Mouse (Mus musculus) midbrain, embryonic 14.5 days (tissue): ENCODE measurements around the gene Ahsa1. TPM values are rescaled to one million over a fixed set of nuclear protein-coding genes. Genes with fewer than 3 reads are reported as not detected.

Experiments
- ATAC-seq: fragments of 200-750 bp; cut with Nextera tagmentation; 2 replicates; pipeline ENCODE4 v1.8.0; 2017; ENCODE audit warnings: moderate number of reproducible peaks, moderate library complexity; ENCODE audit not compliant: low FRiP score, low TSS enrichment
- DNase-seq: peaks from one replicate; pipeline ENCODE4 v3.0.0-alpha.2; 2015
- H3K27ac ChIP-seq: fragments of 300-500 bp; sonication (generic); replicated peaks from 2 replicates; pipeline ENCODE4 v1.5.1; 2014; ENCODE audit warnings: mild to moderate bottlenecking, low read depth, low read length, moderate library complexity
- H3K27me3 ChIP-seq: fragments of 300-500 bp; sonication (generic); 2 replicates; pipeline ENCODE4 v1.6.1; 2014; ENCODE audit warnings: low read length, control low read depth, mixed read lengths; ENCODE audit not compliant: control insufficient read depth, insufficient read depth
- H3K36me3 ChIP-seq: fragments of 300-500 bp; sonication (generic); 2 replicates; pipeline ENCODE4 v1.6.1; 2014; ENCODE audit warnings: low read length, control low read depth; ENCODE audit not compliant: control insufficient read depth, insufficient read depth
- H3K4me1 ChIP-seq: fragments of 300-500 bp; sonication (generic); 2 replicates; pipeline ENCODE4 v1.6.1; 2014; ENCODE audit warnings: mild to moderate bottlenecking, antibody characterized with exemption, low read length, control low read depth; ENCODE audit not compliant: control insufficient read depth, insufficient read depth
- H3K4me2 ChIP-seq: fragments of 300-500 bp; sonication (generic); 2 replicates; pipeline ENCODE4 v1.6.1; 2014; ENCODE audit warnings: mild to moderate bottlenecking, low read length, moderate library complexity
- H3K4me3 ChIP-seq: fragments of 300-500 bp; sonication (generic); replicated peaks from 2 replicates; pipeline ENCODE4 v1.5.1; 2014; ENCODE audit warnings: low read depth, low read length
- H3K9ac ChIP-seq: fragments of 300-500 bp; sonication (generic); replicated peaks from 2 replicates; pipeline ENCODE4 v1.6.1; 2014; ENCODE audit warnings: mild to moderate bottlenecking, low read length, moderate library complexity
- H3K9me3 ChIP-seq: fragments of 300-500 bp; sonication (generic); 2 replicates; pipeline ENCODE4 v1.6.1; 2016; ENCODE audit warnings: low read length, control low read depth, mixed read lengths; ENCODE audit not compliant: control insufficient read depth
- WGBS: fragments of 180-500 bp; shearing (Covaris S2); extraction: QIAGEN DNeasy Blood & Tissue Kit; methylation state at CpG from one replicate; pipeline ENCODE4 v1.1.7; 2014; 5-methylcytosine and 5-hydroxymethylcytosine counted together
- polyA plus RNA-seq: library from polyadenylated mRNA; unstranded; fragments of >200 nt; fragmentation: Nextera tagmentation; extraction: Ambion mirVana; gene quantifications from 2 replicates; pipeline ENCODE4 v1.2.1, GENCODE M21; 2014

The Ahsa1 gene
- polyA plus RNA-seq, 1 experiment from 2014 or later = 180 TPM

- H3K9me3 ChIP-seq = no peaks in the 10 kb centered on the region
- no peak overlapping the region for H3K27ac ChIP-seq
- H3K36me3 ChIP-seq = peaks cover 89% of the 10 kb centered on the region
- no peak overlapping the region for H3K9ac ChIP-seq
- ATAC-seq (no peak), DNase-seq (no peak)
- no peak overlapping the region for H3K4me3 ChIP-seq
- H3K27me3 ChIP-seq = no peaks in the 10 kb centered on the region
- WGBS = 90% methylated on average over 6 of the region's 6 CpGs
- H3K4me2 ChIP-seq = no peak overlapping the region
- H3K4me1 ChIP-seq = no peaks in the 10 kb centered on the region
These were observed 16.1 kb upstream of the Ahsa1 start for GRCm38 (mm10) chr12:87250161-87250560.

GRCm38 (mm10) chr12:87253878-87254277 lies 12.4 kb upstream of the Ahsa1 start:
- 93% methylated on average over 6 of the region's 6 CpGs for WGBS
- H3K36me3 ChIP-seq = peaks cover 95% of the 10 kb centered on the region
- no peak for ATAC-seq

GRCm38 (mm10) chr12:87256629-87257028 lies 9.7 kb upstream of the Ahsa1 start:
- Histone ChIP-seq H3K36me3 (peaks cover 91% of the 10 kb centered on the region), H3K27ac (no peak overlapping the region), H3K9ac (no peak overlapping the region), H3K9me3 (no peaks in the 10 kb centered on the region), H3K4me1 (no peaks in the 10 kb centered on the region), H3K27me3 (no peaks in the 10 kb centered on the region), H3K4me2 (no peak overlapping the region), H3K4me3 (no peak overlapping the region)
- DNase-seq (no peak), ATAC-seq (no peak)
- 96% methylated on average over 5 of the region's 5 CpGs for WGBS

More at GRCm38 (mm10) chr12:87253878-87254277, 12.4 kb upstream of the Ahsa1 start:
- no peaks in the 10 kb centered on the region for H3K9me3 ChIP-seq
- no peaks in the 10 kb centered on the region for H3K4me1 ChIP-seq
- H3K9ac ChIP-seq = no peak overlapping the region
- DNase-seq = no peak
- no peak overlapping the region for H3K27ac ChIP-seq
- H3K4me3 ChIP-seq = no peak overlapping the region
- no peaks in the 10 kb centered on the region for H3K27me3 ChIP-seq
- no peak overlapping the region for H3K4me2 ChIP-seq

- H3K27ac ChIP-seq = no peak overlapping the region
- H3K4me3 ChIP-seq = no peak overlapping the region
- WGBS = 96% methylated on average over 8 of the region's 8 CpGs
- no peaks in the 10 kb centered on the region for H3K27me3 ChIP-seq
- no peaks in the 10 kb centered on the region for H3K9me3 ChIP-seq
- no peak overlapping the region for H3K9ac ChIP-seq
- ATAC-seq (no peak), DNase-seq (no peak)
- H3K4me2 ChIP-seq = no peak overlapping the region
- H3K36me3 ChIP-seq = peaks cover 74% of the 10 kb centered on the region
- H3K4me1 ChIP-seq = peaks cover 8% of the 10 kb centered on the region; the same call in 1 of the 2 replicates
These were observed 5.7 kb upstream of the Ahsa1 start for GRCm38 (mm10) chr12:87260562-87260961.

GRCm38 (mm10) chr12:87265444-87265843 lies 835 bp upstream of the Ahsa1 start:
- peak overlapping the region; percentile 76 for H3K9ac ChIP-seq
- peaks cover 45% of the 10 kb centered on the region for H3K36me3 ChIP-seq
- H3K4me1 ChIP-seq = peaks cover 20% of the 10 kb centered on the region
- H3K4me2 ChIP-seq = peak overlapping the region; percentile 73
- peak overlapping the region; percentile 71 for H3K4me3 ChIP-seq
- no peaks in the 10 kb centered on the region for H3K27me3 ChIP-seq
- peak overlapping the region; percentile 72 for H3K27ac ChIP-seq
- ATAC-seq (no peak), DNase-seq (no peak)
- no peaks in the 10 kb centered on the region for H3K9me3 ChIP-seq
- 24% methylated on average over 11 of the region's 11 CpGs for WGBS

- Histone ChIP-seq H3K4me2 (peak overlapping the region; percentile 95), H3K36me3 (peaks cover 47% of the 10 kb centered on the region), H3K27me3 (no peaks in the 10 kb centered on the region), H3K9me3 (no peaks in the 10 kb centered on the region), H3K4me1 (peaks cover 20% of the 10 kb centered on the region), H3K27ac (peak overlapping the region; percentile 87), H3K9ac (peak overlapping the region; percentile 78), H3K4me3 (peak overlapping the region; percentile 71)
- peak; percentile 44 for DNase-seq
- no peak; the same call in none of the 2 replicates for ATAC-seq
- WGBS = under 1% methylated on average over 31 of the region's 31 CpGs
These were observed 736 bp downstream of the Ahsa1 start for GRCm38 (mm10) chr12:87266827-87267603.

GRCm38 (mm10) chr12:87267682-87268081 lies 1.4 kb downstream of the Ahsa1 start:
- Histone ChIP-seq H3K36me3 (peaks cover 47% of the 10 kb centered on the region), H3K9ac (peak overlapping the region; percentile 78; the same call in 1 of the 2 replicates)
- WGBS = 20% methylated on average over 4 of the region's 4 CpGs

GRCm38 (mm10) chr12:87274853-87275831 lies 8.9 kb downstream of the Ahsa1 start:
- 92% methylated on average over 9 of the region's 9 CpGs for WGBS
- Histone ChIP-seq H3K27ac (no peak overlapping the region), H3K4me2 (no peak overlapping the region), H3K27me3 (no peaks in the 10 kb centered on the region), H3K4me3 (no peak overlapping the region), H3K4me1 (no peaks in the 10 kb centered on the region), H3K9me3 (no peaks in the 10 kb centered on the region), H3K9ac (no peak overlapping the region), H3K36me3 (peaks cover 66% of the 10 kb centered on the region)
- no peak for DNase-seq
- no peak for ATAC-seq

More at GRCm38 (mm10) chr12:87267682-87268081, 1.4 kb downstream of the Ahsa1 start:
- Histone ChIP-seq H3K4me1 (peaks cover 20% of the 10 kb centered on the region), H3K4me2 (peak overlapping the region; percentile 95), H3K9me3 (no peaks in the 10 kb centered on the region), H3K27ac (no peak overlapping the region), H3K27me3 (no peaks in the 10 kb centered on the region), H3K4me3 (peak overlapping the region; percentile 71)
- ATAC-seq = no peak
- DNase-seq = peak; percentile 55
